14 mouse cellular contexts compared by ENCODE assay signal in the genomic region with DNA sequence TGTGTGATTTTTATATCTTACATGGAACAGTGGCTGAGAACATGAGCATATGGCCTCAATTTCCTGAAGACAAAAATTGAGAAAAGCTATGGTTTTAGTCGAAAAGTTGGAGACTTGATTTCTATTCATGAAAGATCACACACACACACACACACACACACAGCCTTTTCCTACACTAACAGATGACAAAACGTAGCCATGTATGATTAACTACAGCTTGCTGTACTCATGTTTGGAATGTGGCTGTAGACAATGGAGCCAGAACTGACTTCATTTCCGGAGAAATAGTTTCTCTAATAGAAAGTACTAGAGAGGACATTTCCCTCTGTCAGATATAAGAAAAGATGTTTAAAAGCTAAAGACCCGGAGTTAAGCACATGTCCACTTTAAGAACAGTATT.
DNase-seq lines count a peak whose midpoint lies in the region; ATAC-seq and TF ChIP-seq lines count a peak whose summit lies in the region.
"Had no signal": no experiment of that assay in that cellular context is flagged by ENCODE, and none has a peak within 500 bp of the region (broad histone marks: within the 10 kb centered on the region; RNA-seq: fewer than 3 reads in every experiment).

No protein-coding gene starts in this region.

- H3K4me3 ChIP-seq in gastrocnemius, adult 2 months, result peak overlapping the region; percentile 62
- no peak overlapping the region for H3K4me3 ChIP-seq in stomach, embryonic 16.5 days (replicated peaks; ENCODE audit: low read length)
- H3K4me3 ChIP-seq in stomach, postnatal 0 days (ENCODE audit: low read depth, low read length), result no peak overlapping the region
- H3K4me3 ChIP-seq: forebrain, embryonic 10.5 days; liver, embryonic 13.5 days; midbrain, embryonic 10.5 days; neural tube, embryonic 15.5 days had no signal

- no peak for TF ChIP-seq EP300 in stomach, postnatal 0 days (optimal IDR thresholded peaks at IDR 0.05)

- H3K36me3 ChIP-seq in stomach, embryonic 16.5 days (ENCODE audit: control insufficient read depth, insufficient read depth, low read length), result no peaks in the 10 kb centered on the region
- no peaks in the 10 kb centered on the region for H3K36me3 ChIP-seq in stomach, postnatal 0 days (ENCODE audit: control insufficient read depth, insufficient read depth, low read length)
- H3K36me3 ChIP-seq: forebrain, embryonic 10.5 days; liver, embryonic 13.5 days; midbrain, embryonic 10.5 days; neural tube, embryonic 15.5 days had no signal

- peaks cover 11% of the 10 kb centered on the region for H3K4me1 ChIP-seq in stomach, embryonic 16.5 days (ENCODE audit: control insufficient read depth, insufficient read depth, low read length)
- H3K4me1 ChIP-seq in stomach, postnatal 0 days (replicated peaks; ENCODE audit: control insufficient read depth, insufficient read depth), result no peaks in the 10 kb centered on the region

- H3K9ac ChIP-seq in stomach, embryonic 16.5 days (ENCODE audit: low read length), result no peak overlapping the region
- H3K9ac ChIP-seq in stomach, postnatal 0 days (ENCODE audit: low read length), result no peak overlapping the region
- H3K9ac ChIP-seq: liver, embryonic 13.5 days; neural tube, embryonic 15.5 days had no signal

- DNase-seq in gastrocnemius, adult 2 months, result no peak
- no peak for DNase-seq in gastrocnemius, postnatal 14 days
- peak; percentile 45 for DNase-seq in kidney, adult 9 months
- no peak for DNase-seq in kidney, adult 11 months
- DNase-seq in stomach, postnatal 0 days (ENCODE audit: low spot score), result no peak
- no peak for DNase-seq in left cerebral cortex, postnatal 10 days (ENCODE audit: extremely low spot score in 1 of 2, low spot score in 2 of 2)
- no peak for DNase-seq in cerebellum, adult 8-10 months
- DNase-seq: B cell, adult 2 months; liver, embryonic 13.5 days; right cerebral cortex, postnatal 14 days had no signal

- WGBS in stomach, embryonic 16.5 days, result 30% methylated on average over 4 of the region's 4 CpGs
- WGBS in stomach, postnatal 0 days, result 23% methylated on average over 4 of the region's 4 CpGs

- no peak for TF ChIP-seq CTCF in gastrocnemius, adult 2 months (IDR thresholded peaks at IDR 0.05)
- TF ChIP-seq CTCF in stomach, postnatal 0 days (IDR thresholded peaks at IDR 0.05; ENCODE audit: low read depth), result no peak

- H3K4me2 ChIP-seq in stomach, embryonic 16.5 days (ENCODE audit: low read depth, low read length), result peak overlapping the region; percentile 4; the same call in 1 of the 2 replicates
- H3K4me2 ChIP-seq in stomach, postnatal 0 days (replicated peaks; ENCODE audit: low read depth), result no peak overlapping the region
- H3K4me2 ChIP-seq: liver, embryonic 13.5 days; neural tube, embryonic 15.5 days had no signal

- no peak for ATAC-seq in stomach, embryonic 16.5 days (ENCODE audit: insufficient read depth, low FRiP score)
- no peak for ATAC-seq in stomach, postnatal 0 days (ENCODE audit: low FRiP score, low TSS enrichment)

- H3K27me3 ChIP-seq in stomach, embryonic 16.5 days (ENCODE audit: control insufficient read depth, insufficient read depth, low read length), result no peaks in the 10 kb centered on the region
- no peaks in the 10 kb centered on the region for H3K27me3 ChIP-seq in stomach, postnatal 0 days (ENCODE audit: control insufficient read depth, insufficient read depth, low read length)
- H3K27me3 ChIP-seq: liver, embryonic 13.5 days; neural tube, embryonic 15.5 days had no signal

- H3K27ac ChIP-seq in gastrocnemius, adult 2 months, result peak overlapping the region; percentile 25
- H3K27ac ChIP-seq in stomach, embryonic 16.5 days (ENCODE audit: low read length), result no peak overlapping the region
- H3K27ac ChIP-seq in stomach, postnatal 0 days (replicated peaks), result no peak overlapping the region
- H3K27ac ChIP-seq: forebrain, embryonic 10.5 days; liver, embryonic 13.5 days; midbrain, embryonic 10.5 days had no signal

- no peaks in the 10 kb centered on the region for H3K9me3 ChIP-seq in stomach, embryonic 16.5 days (replicated peaks; ENCODE audit: control insufficient read depth, low read length)
- H3K9me3 ChIP-seq in stomach, postnatal 0 days (ENCODE audit: control insufficient read depth, low read length), result no peaks in the 10 kb centered on the region
- H3K9me3 ChIP-seq: forebrain, embryonic 10.5 days; liver, embryonic 13.5 days; midbrain, embryonic 10.5 days; neural tube, embryonic 15.5 days had no signal

- intact Hi-C loops in gastrocnemius, adult 2 months (cut with DNase I), result no loop called here
- intact Hi-C loops in gastrocnemius, postnatal 14 days (cut with DNase I; ENCODE audit: low total_unique reads), result no loop called here
- intact Hi-C loops in left cerebral cortex, postnatal 10 days (cut with DNase I), result no loop called here
